Mouse (Mus musculus): ENCODE measurements around the gene Sdf2.

Sdf2 gene

DNA sequence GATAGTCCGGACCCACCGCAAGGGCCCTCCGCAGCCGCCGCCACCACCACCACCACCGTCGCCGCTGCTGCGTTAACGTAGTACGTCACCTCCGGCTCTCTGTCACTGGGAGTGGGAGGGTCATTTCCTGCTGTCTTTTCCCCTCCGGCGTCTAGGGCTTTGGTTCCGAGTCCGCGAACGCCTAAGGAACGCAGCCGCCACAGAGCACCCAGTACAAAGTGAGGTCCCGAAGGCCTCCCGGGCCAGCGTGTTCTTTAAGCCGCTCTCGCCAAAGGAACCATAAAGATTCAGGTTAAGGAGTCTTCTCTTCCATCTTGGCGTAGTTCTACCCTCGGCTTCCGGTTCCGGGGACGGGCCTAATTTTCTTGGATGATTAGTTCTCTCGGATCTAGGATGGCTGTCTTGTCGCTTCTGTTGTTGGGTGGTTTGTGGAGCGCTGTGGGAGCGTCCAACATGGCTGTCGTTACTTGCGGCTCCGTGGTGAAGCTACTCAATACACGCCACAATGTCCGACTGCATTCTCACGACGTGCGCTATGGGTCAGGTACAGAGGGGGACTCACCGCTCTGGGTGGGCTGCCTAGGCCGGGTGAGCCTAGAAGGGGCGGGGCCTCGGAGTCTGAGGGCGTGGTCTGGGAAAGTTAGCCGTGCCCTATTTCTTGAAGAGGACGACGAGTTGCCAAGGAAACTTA lies at the start of gene Sdf2, which contains the start of gene Supt6:
Gene Sdf2 (plus strand): TSS at position 120 of the 691 bp plus-strand sequence.
Gene Supt6 (minus strand): TSS at position 361 of the 691 bp plus-strand sequence.
- peak; percentile 92 to 95 for DNase-seq

DNA sequence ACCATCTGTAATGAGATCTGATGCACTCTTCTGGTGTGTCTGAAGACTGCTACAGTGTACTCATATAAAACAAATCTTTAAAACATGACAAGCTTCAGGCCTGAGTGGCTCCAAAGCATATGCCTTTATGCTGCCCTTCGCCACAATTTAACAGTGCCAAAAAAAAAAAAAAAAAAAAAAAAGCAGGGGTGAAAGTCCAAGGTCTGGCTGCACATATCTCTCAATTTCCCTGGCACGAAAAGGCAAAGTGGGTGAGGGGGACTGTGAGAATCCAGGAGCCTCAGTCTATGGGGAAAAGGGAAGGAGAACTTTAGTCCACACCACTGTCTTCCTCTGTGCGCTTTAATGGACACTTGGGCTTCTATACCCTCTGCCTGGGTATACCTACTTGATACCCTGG lies 43.2 kb upstream of the Sdf2 start:
- peak; percentile 38 to 40 for DNase-seq

DNA sequence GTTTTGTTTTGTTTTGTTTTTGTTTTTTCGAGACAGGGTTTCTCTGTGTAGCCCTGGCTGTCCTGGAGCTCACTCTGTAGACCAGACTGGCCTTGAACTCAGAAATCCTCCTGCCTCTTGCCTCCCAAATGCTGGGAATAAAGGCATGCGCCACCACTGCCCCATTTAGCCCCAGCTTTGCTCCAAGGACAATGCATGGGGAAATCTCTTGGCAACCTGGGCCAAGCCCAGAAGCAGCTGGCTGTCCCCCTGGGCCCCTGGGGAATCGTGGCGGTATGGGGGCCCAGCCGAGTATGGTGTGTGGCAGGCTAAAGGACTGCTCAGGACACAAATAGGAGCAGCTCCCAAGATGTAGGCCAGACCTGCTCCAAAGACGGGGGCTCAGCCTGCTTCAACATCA lies 41.3 kb upstream of the Sdf2 start:
- DNase-seq = no peak

- no peak for DNase-seq
Measured at GRCm38 (mm10) chr11:78205361-78206206, 40.0 kb upstream of the Sdf2 start.

DNA sequence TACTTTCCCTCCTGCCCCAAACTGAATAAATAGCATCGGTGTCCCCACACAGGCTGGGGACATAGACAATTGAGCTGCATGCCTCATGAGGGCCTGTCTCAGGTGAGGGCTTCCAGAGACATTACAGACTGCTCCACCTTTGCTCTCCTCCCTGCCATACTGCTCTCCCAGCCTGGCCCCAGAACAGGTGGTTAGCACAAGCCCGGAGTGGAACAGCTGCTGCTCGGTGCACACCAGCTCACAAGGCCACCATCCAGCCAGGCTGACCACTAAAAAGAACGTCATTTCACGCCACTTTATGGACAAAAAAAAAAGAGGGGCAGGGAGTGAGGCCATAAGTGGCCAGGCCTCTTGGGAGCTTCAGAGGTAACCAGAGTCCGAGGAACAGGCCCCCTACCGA lies 38.4 kb upstream of the Sdf2 start:
- no peak for DNase-seq

GRCm38 (mm10) chr11:78209886-78210285 lies 35.7 kb upstream of the Sdf2 start:
- DNase-seq = peak in 1 of 2 experiments; percentile 25

DNA sequence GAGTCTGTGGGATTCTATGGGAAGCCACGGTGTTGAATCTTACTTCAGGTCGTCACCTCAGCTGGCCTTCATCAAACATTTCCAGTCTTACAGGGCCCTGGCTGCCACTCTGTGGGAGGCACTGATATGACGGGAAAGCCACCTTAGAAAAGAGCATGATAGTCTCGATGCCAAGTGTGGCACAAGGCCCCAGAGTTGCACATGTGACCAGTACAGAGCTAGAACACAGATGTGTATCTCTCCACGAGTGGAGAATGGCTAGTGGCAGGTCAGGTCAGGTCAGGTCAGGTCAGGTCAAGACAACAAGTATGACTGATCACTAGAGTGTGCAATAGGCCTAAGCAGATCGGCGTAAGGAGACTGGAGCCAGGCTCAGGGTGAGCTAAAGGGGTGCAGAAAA lies 34.9 kb upstream of the Sdf2 start:
- no peak for DNase-seq

- no peak for DNase-seq
Measured at GRCm38 (mm10) chr11:78211513-78211912, 34.0 kb upstream of the Sdf2 start.

GRCm38 (mm10) chr11:78213086-78213817 lies 32.3 kb upstream of the Sdf2 start:
- no peak for DNase-seq

- no peak for DNase-seq
Measured at GRCm38 (mm10) chr11:78215709-78216317, 29.7 kb upstream of the Sdf2 start.

- no peak for DNase-seq
Measured at GRCm38 (mm10) chr11:78223586-78223985, 22.0 kb upstream of the Sdf2 start.

DNA sequence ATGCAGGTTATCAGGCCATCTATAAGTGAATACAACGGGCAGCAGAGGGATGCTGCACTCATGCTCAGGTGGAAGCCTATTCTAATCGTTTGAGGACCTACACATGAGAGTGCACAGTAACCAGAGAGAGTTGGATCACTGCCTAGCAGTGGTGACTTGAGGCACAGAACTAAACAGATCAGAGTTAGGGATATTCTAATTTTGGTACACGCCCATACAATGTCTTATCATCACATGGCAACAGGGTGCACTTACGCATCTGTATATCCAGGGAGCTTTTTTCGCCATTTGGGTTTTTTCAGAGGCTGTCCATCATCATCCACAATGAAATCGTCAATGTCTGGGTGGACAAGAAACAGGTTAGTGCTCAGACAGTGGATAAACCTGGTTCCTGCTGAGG lies 14.0 kb upstream of the Sdf2 start:
- DNase-seq = no peak

DNA sequence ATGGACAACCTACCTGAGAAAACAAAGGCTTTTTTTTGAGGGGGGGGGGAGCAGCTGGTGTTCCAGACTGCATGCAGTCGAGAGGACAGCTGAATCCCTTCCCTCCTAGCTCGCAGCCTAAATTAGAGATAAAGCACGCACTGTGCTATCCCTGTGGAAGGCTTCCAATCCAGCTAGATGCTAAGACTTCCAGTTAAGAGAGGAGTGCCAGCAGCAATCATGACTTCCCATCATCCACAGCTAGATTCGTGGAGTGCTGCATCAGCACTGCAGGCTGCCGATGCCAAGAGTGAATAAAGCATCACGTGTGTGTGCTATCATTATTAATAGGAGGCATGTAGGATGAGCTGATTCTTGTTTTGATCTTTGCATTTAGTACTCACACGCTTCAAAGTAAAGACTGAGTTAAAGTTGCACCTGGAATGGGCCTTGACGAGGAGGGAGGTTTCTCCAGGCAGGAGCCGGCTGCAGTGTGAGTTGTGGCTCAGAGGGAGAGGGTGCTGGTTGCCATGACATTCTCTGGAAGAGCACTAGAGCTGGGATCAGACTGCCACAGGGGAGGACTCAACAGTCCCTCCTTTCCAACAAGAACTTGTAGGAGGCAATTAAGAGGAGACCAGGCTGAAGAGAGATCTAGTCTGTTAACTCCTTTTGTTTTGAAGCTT lies 5.2 kb upstream of the Sdf2 start:
- no peak for DNase-seq

- no peak for DNase-seq
Measured at GRCm38 (mm10) chr11:78245261-78245626, 302 bp upstream of the Sdf2 start.

DNA sequence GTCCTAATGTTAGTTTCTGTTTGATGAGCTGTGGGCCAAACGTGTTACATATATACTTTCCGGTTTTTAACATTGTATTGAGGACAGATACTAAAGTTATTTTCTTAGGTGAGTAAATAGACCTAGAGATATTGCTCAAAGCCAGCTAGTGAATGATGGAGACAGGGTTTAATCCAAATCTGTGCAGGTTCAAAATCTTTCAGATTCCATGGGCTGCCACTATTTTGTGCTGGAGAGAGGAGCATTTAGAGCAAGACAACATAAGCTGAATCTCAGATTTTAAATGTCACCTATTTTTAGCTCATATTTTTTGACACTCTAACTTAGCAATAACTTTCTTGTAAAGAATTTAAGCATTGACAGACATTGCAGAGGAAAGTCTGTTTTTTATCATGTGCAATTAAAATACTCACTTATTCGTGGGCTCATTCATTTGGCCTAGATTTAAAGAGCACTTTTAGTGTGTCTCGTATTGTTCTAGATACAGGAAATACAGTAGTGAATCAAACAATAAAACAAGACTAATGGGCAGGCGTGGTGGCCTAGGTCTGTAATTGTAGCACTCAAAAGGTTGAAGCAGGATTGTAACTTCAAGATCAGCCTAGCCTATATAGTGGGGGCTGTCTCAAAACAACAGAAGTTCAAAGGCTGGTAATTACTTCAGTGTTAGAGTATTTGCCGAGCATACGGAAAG lies 919 bp downstream of the Sdf2 start:
- DNase-seq = no peak

- no peak for DNase-seq
Measured at GRCm38 (mm10) chr11:78247012-78247348, 1.4 kb downstream of the Sdf2 start.

DNA sequence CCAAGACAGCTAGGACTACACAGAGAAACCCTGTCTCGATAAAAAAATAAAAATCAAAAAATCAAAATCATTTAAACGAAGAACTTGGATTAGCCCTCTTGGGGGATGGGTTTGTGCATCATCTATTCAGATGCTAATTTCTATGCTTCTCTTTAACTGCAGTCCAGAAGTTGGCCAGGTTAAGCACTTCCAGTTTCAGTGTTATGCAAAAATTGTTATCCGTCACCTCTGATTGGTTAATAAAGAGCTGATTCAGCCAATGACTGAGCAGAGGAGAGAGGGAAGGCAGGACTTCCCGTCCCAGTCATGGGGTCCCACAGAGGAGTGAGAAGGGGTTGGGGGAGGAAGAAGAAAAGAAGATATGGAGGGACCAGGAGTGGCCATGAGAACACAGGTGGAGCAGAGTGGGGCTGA lies 2.2 kb downstream of the Sdf2 start:
- DNase-seq = no peak

- peak in 1 of 2 experiments; percentile 39 for DNase-seq
Measured at GRCm38 (mm10) chr11:78256618-78257017, 11.1 kb downstream of the Sdf2 start.

GRCm38 (mm10) chr11:78260489-78261258 lies 15.1 kb downstream of the Sdf2 start:
- no peak for DNase-seq

GRCm38 (mm10) chr11:78261380-78262352 lies 16.1 kb downstream of the Sdf2 start, which contains the start of gene 2610507B11Rik:
TSS of gene 2610507B11Rik (plus strand) at chr11:78261752.
- DNase-seq = peak; percentile 92 to 97
